Mouse (Mus musculus): Measurements from ENCODE around the gene Slc35e3. TPM values are rescaled to one million over a fixed set of nuclear protein-coding genes. Genes with fewer than 3 reads are reported as not detected.

Slc35e3 gene
- polyA plus RNA-seq, 1 experiment: 12.8 TPM

DNA sequence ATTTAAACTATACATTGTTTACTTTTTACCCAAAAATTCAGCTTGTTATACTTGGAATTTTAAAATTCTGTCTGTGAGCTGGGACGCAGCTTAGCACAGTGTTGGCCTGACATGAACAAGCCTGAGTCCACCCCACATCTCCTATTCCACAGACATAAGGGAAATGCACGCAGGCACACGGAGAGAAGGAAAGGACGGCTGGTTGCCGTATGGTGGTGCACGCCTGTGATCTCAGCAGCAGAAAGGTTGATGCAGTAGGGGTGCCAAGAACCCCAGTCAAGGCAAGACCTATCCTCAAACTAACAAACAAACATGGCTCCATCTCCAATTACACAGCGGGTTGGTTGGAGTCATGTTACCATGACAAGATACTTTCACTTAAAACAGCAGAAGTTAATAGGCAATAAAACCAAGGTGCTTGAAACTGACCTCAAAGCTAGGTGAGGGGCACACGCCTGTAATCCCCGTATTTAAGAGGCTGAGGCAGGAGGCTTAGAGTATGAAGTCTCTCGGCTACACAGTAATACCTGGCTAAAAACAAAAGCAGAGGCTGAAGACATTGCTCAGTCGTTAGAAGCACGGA lies 32.3 kb upstream of the Slc35e3 start:
- no peaks in the 10 kb centered on the region for H3K79me3 ChIP-seq (ENCODE audit: low read depth)
- H3K4me3 ChIP-seq (ENCODE audit: insufficient read depth, poor library complexity, severe bottlenecking): no peak overlapping the region
- peaks cover 95% of the 10 kb centered on the region for H3K36me3 ChIP-seq (ENCODE audit: control insufficient read depth, insufficient read depth)
- no peaks in the 10 kb centered on the region for H3K27me3 ChIP-seq (ENCODE audit: control insufficient read depth, insufficient read depth, insufficient read length)
- no peak for TF ChIP-seq USF1 (IDR thresholded peaks at IDR 0.05; ENCODE audit: low read depth)
- no peak for TF ChIP-seq CTCF (IDR thresholded peaks at IDR 0.05; ENCODE audit: control insufficient read depth, insufficient read depth, insufficient read length)
- TF ChIP-seq MAX (IDR thresholded peaks at IDR 0.05): no peak
- no peak overlapping the region for H3ac ChIP-seq (ENCODE audit: control insufficient read depth, insufficient read length, low read depth)
- peaks cover 10% of the 10 kb centered on the region for H3K79me2 ChIP-seq (ENCODE audit: control insufficient read depth, insufficient read depth)

DNA sequence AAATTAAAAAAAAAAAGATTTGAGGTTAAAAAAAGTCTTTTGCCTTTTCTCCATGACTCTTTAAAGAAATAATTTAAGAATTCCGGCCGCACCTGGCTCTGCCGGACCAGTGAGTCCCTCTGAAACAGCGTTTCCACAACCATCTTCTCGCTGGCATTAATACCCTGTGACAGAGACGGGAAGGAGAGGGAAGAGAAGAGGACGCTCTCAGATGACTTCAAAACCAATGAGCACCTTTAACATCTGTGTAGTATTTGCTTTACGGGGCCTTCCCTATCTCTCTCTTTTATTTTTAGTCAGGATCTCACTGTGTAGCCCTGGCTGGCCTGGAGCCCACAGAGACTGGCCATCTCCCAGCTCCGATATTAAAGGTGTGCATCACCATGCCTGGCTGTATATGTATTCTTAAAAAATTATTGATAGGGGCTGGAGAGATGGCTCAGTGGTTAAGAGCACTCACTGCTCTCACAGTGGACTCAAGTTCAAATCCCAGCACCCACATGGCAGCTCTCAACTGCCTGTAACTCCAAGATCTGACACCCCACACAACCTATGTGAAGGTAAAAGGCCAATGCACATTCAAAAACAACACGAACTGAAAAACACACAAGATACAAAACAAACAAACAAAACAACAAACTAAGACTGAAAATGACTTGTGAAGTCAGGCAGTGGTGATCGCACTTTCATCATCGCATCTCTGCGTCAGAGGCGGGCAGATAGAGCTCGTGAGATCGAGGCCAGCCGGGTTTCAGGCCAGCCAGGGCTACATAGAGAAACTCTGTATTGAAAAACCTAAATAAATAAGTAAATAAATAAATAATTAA lies 31.5 kb upstream of the Slc35e3 start:
- no peak overlapping the region for H3ac ChIP-seq (ENCODE audit: control insufficient read depth, insufficient read length, low read depth)
- peaks cover 95% of the 10 kb centered on the region for H3K36me3 ChIP-seq (ENCODE audit: control insufficient read depth, insufficient read depth)
- H3K4me3 ChIP-seq (ENCODE audit: insufficient read depth, poor library complexity, severe bottlenecking): no peak overlapping the region
- TF ChIP-seq CTCF (IDR thresholded peaks at IDR 0.05; ENCODE audit: control insufficient read depth, insufficient read depth, insufficient read length) (no peak), USF1 (IDR thresholded peaks at IDR 0.05; ENCODE audit: low read depth) (no peak), MAX (IDR thresholded peaks at IDR 0.05) (no peak), FOSL1 (IDR thresholded peaks at IDR 0.05; ENCODE audit: insufficient read depth, low read length, poor library complexity, severe bottlenecking) (no peak), CEBPB (IDR thresholded peaks at IDR 0.05; ENCODE audit: low read depth) (no peak)
- H3K27me3 ChIP-seq (ENCODE audit: control insufficient read depth, insufficient read depth, insufficient read length): no peaks in the 10 kb centered on the region
- no peaks in the 10 kb centered on the region for H3K79me3 ChIP-seq (ENCODE audit: low read depth)
- peaks cover 8% of the 10 kb centered on the region for H3K79me2 ChIP-seq (ENCODE audit: control insufficient read depth, insufficient read depth)

DNA sequence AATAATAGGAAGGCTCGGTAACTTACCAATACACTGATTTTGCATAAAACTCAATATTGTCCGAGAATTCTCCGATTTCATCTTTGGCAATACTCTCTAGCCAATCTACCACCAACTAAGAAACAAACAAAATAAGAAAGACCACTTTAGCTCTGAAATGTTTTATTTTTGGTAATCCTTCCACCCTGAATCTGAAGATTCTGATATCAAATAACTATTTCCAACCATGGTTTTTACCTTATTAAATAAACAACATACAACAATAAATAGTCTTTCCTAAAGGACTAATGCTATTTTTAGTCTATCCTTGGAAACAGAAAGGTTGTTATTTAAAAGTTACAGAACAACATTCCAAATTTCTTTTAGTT lies 30.9 kb upstream of the Slc35e3 start:
- peaks cover 2% of the 10 kb centered on the region for H3K79me2 ChIP-seq (ENCODE audit: control insufficient read depth, insufficient read depth)
- peaks cover 95% of the 10 kb centered on the region for H3K36me3 ChIP-seq (ENCODE audit: control insufficient read depth, insufficient read depth)
- TF ChIP-seq FOSL1 (IDR thresholded peaks at IDR 0.05; ENCODE audit: insufficient read depth, low read length, poor library complexity, severe bottlenecking): no peak
- TF ChIP-seq MYOD1 (IDR thresholded peaks at IDR 0.05; ENCODE audit: control insufficient read depth, insufficient read length, low read depth): no peak
- no peak for TF ChIP-seq MAX (IDR thresholded peaks at IDR 0.05)
- no peak for TF ChIP-seq CEBPB (IDR thresholded peaks at IDR 0.05; ENCODE audit: low read depth)
- no peak for TF ChIP-seq MYOG (IDR thresholded peaks at IDR 0.05; ENCODE audit: control insufficient read depth, extremely low read depth, insufficient read length)
- TF ChIP-seq CTCF (IDR thresholded peaks at IDR 0.05; ENCODE audit: control insufficient read depth, insufficient read depth, insufficient read length): no peak
- TF ChIP-seq USF1 (IDR thresholded peaks at IDR 0.05; ENCODE audit: low read depth): no peak
- no peaks in the 10 kb centered on the region for H3K27me3 ChIP-seq (ENCODE audit: control insufficient read depth, insufficient read depth, insufficient read length)
- H3K4me3 ChIP-seq (ENCODE audit: insufficient read depth, poor library complexity, severe bottlenecking): no peak overlapping the region
- H3ac ChIP-seq (ENCODE audit: control insufficient read depth, insufficient read length, low read depth): no peak overlapping the region
- no peaks in the 10 kb centered on the region for H3K79me3 ChIP-seq (ENCODE audit: low read depth)

DNA sequence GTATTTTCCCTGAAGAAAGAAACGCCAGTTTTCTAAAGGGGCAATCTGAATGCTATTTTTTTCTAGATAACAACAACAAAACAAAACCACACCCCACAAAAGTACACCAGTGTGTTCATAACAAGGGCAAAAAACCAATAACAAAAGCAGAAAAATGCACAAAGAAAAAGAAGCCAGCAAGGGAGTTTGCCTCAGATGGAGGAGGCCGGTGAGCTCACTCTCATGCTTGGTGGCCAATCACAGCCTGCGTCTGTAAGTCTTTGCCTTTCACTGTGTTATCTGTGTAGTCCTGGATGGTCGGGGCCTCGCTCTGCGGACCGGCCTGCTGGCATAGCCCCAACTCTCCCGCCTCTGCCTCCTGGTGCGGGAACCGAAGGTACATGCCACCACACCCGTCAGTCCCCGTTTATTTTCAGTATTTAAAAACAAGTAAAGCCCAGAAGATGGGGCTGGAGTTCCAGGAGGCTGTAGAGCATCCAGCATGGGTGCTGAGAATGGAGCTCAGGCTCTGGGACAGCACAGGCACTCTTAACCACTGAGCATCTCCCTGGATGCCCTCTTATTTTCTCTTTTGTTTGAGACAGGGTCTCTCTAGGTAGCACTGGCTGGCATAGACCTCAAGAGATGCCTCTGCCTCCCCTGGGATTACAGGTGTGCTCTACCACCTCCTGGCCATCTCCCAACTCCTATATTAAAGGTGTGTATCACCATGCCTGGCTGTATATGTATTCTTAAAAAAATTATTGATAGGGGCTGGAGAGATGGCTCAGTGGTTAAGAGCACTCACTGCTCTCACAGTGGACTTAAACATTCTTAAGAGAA lies 30.3 kb upstream of the Slc35e3 start:
- Histone ChIP-seq H3K4me3 (ENCODE audit: insufficient read depth, poor library complexity, severe bottlenecking) (no peak overlapping the region), H3K79me2 (ENCODE audit: control insufficient read depth, insufficient read depth) (no peaks in the 10 kb centered on the region), H3K27me3 (ENCODE audit: control insufficient read depth, insufficient read depth, insufficient read length) (no peaks in the 10 kb centered on the region), H3ac (ENCODE audit: control insufficient read depth, insufficient read length, low read depth) (no peak overlapping the region), H3K79me3 (ENCODE audit: low read depth) (no peaks in the 10 kb centered on the region), H3K36me3 (ENCODE audit: control insufficient read depth, insufficient read depth) (peaks cover 93% of the 10 kb centered on the region)
- TF ChIP-seq MYOG (IDR thresholded peaks at IDR 0.05; ENCODE audit: control insufficient read depth, extremely low read depth, insufficient read length): no peak

DNA sequence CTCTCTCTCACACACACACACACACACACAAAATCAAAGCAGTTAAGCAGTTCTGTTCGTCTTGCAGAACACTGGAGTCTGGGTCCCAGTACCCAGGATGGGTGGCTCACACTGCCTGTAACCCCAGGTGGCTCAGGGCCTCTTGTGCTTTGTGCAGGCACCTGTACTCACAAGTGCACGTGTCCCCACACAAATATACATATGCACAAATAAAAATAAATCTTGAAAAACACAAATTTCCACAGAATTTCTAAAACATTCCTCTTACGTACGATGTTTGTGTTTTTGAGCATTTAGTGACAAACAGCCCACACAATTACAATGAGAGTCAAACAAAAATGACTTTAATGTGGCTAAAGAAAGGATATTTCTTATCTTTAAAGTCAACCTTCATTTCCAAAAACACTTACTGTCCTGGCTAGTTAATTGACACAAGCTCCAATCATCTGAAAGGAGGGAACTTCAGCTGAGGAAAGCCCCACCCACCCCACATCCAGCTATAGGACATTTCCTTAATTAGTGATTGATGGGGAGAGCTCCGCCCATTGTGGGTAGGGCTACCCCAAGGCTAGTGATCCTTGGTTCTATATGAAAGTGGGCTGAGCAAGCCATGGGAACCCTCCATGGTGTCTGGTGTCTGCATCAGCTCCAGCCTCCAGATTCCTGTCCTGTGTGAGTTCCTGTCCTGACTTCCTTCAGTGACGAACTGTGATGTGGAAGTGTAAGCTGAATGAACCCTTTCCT lies 29.4 kb upstream of the Slc35e3 start:
- no peak for TF ChIP-seq CTCF (IDR thresholded peaks at IDR 0.05; ENCODE audit: control insufficient read depth, insufficient read depth, insufficient read length)
- no peak for TF ChIP-seq MYOG (IDR thresholded peaks at IDR 0.05; ENCODE audit: control insufficient read depth, extremely low read depth, insufficient read length)
- TF ChIP-seq USF1 (IDR thresholded peaks at IDR 0.05; ENCODE audit: low read depth): no peak
- TF ChIP-seq CEBPB (IDR thresholded peaks at IDR 0.05; ENCODE audit: low read depth): no peak
- no peak for TF ChIP-seq MYOD1 (IDR thresholded peaks at IDR 0.05; ENCODE audit: control insufficient read depth, insufficient read length, low read depth)
- TF ChIP-seq FOSL1 (IDR thresholded peaks at IDR 0.05; ENCODE audit: insufficient read depth, low read length, poor library complexity, severe bottlenecking): no peak
- no peak for TF ChIP-seq MAX (IDR thresholded peaks at IDR 0.05)

More for the DNA sequence above, 29.4 kb upstream of the Slc35e3 start:
- Histone ChIP-seq H3K4me3 (ENCODE audit: insufficient read depth, poor library complexity, severe bottlenecking) (no peak overlapping the region), H3K79me2 (ENCODE audit: control insufficient read depth, insufficient read depth) (no peaks in the 10 kb centered on the region), H3K36me3 (ENCODE audit: control insufficient read depth, insufficient read depth) (peaks cover 93% of the 10 kb centered on the region), H3K79me3 (ENCODE audit: low read depth) (no peaks in the 10 kb centered on the region), H3K27me3 (ENCODE audit: control insufficient read depth, insufficient read depth, insufficient read length) (no peaks in the 10 kb centered on the region), H3ac (ENCODE audit: control insufficient read depth, insufficient read length, low read depth) (no peak overlapping the region)
